Mouse (Mus musculus) heart, adult 2 months (tissue): ENCODE results near the gene Vmn1r77.
"Not testable (repeated sequence)": the region's sequence is repeated elsewhere in the genome, so short reads cannot be mapped to it uniquely, and the experiment has no call there.

Source experiments
- CTCF ChIP-seq: fragments of 200-600 bp; IDR thresholded peaks from 2 replicates; pipeline ENCODE4 v1.8.1; 2022; ENCODE audit warnings: antibody characterized with exemption, mild to moderate bottlenecking, moderate library complexity
- EP300 ChIP-seq: fragments of 200-500 bp; IDR thresholded peaks from 2 replicates; pipeline ENCODE4 v1.6.1; 2011; ENCODE audit warnings: low read depth, low read length, control low read depth; ENCODE audit not compliant: insufficient read depth

GRCm38 (mm10) chr7:12036452-12036851 is at the start of gene Vmn1r77:
- not testable (repeated sequence) for TF ChIP-seq CTCF, EP300
